Mouse (Mus musculus) hindbrain, postnatal 0 days (tissue): Measurements from ENCODE around the gene Med11. TPM values are rescaled to one million over a fixed set of nuclear protein-coding genes. Genes with fewer than 3 reads are reported as not detected.

Experiments used
- ATAC-seq: fragments of 200-750 bp; cut with Nextera tagmentation; 2 replicates; pipeline ENCODE4 v1.8.0; 2017; ENCODE audit warnings: mild to moderate bottlenecking, moderate TSS enrichment, moderate library complexity
- DNase-seq: peaks from one replicate; pipeline ENCODE4 v3.0.0-alpha.2; 2015; ENCODE audit warnings: low spot score
- H3K27ac ChIP-seq: fragments of 300-500 bp; sonication (generic); 2 replicates; pipeline ENCODE4 v1.5.1; 2014; ENCODE audit warnings: mild to moderate bottlenecking
- H3K27me3 ChIP-seq: fragments of 300-500 bp; sonication (generic); 2 replicates; pipeline ENCODE4 v1.6.1; 2014; ENCODE audit warnings: low read length, mixed read lengths; ENCODE audit not compliant: insufficient read depth
- H3K36me3 ChIP-seq: fragments of 300-500 bp; sonication (generic); 2 replicates; pipeline ENCODE4 v1.6.1; 2014; ENCODE audit warnings: low read length, mixed read lengths; ENCODE audit not compliant: insufficient read depth
- H3K4me1 ChIP-seq: fragments of 300-500 bp; sonication (generic); 2 replicates; pipeline ENCODE4 v1.6.1; 2014; ENCODE audit warnings: antibody characterized with exemption, low read length, mixed read lengths; ENCODE audit not compliant: insufficient read depth
- H3K4me2 ChIP-seq: fragments of 300-500 bp; sonication (generic); 2 replicates; pipeline ENCODE4 v1.6.1; 2014; ENCODE audit warnings: low read depth, mild to moderate bottlenecking, low read length, moderate library complexity, mixed read lengths
- H3K4me3 ChIP-seq: fragments of 300-500 bp; sonication (generic); 2 replicates; pipeline ENCODE4 v1.5.1; 2014; ENCODE audit warnings: low read length
- H3K9ac ChIP-seq: fragments of 300-500 bp; sonication (generic); replicated peaks from 2 replicates; pipeline ENCODE4 v1.6.1; 2014; ENCODE audit warnings: mild to moderate bottlenecking, low read length, moderate library complexity, mixed read lengths
- H3K9me3 ChIP-seq: fragments of 300-500 bp; sonication (generic); 2 replicates; pipeline ENCODE4 v1.6.1; 2016; ENCODE audit warnings: low read length, mixed read lengths
- CTCF ChIP-seq: IDR thresholded peaks from 2 replicates; pipeline ENCODE4 v1.5.1; 2016; ENCODE audit warnings: antibody characterized with exemption, control low read depth, low read depth
- WGBS: fragments of 180-500 bp; shearing (Covaris S2); extraction: QIAGEN DNeasy Blood & Tissue Kit; methylation state at CpG from one replicate; pipeline ENCODE4 v1.1.7; 2014; 5-methylcytosine and 5-hydroxymethylcytosine counted together
- polyA plus RNA-seq: library from polyadenylated mRNA; unstranded; fragments of >200 nt; fragmentation: Nextera tagmentation; extraction: Ambion mirVana; gene quantifications from 2 replicates; pipeline ENCODE4 v1.2.1, GENCODE M21; 2015
- total RNA-seq: library from RNA; depleted of rRNA; stranded (reverse); fragments of >200 nt; gene quantifications from 2 replicates; pipeline ENCODE4 v1.2.3, GENCODE M21; 2014; rRNA removed

Gene Med11
- total RNA-seq = 22.9 and 23.7 TPM in 2 replicates
- polyA plus RNA-seq = 29.3 and 30.5 TPM in 2 replicates

- Histone ChIP-seq H3K27me3 (no peaks in the 10 kb centered on the region), H3K4me3 (peak within 1 kb of the TSS; percentile 58), H3K4me2 (peak within 1 kb of the TSS; percentile 70), H3K27ac (peak within 1 kb of the TSS; percentile 89), H3K9ac (peak within 1 kb of the TSS; percentile 53), H3K9me3 (no peaks in the 10 kb centered on the region), H3K36me3 (no peaks in the 10 kb centered on the region), H3K4me1 (peaks cover 4% of the 10 kb centered on the region; the same call in 1 of the 2 replicates)
- peak; percentile 93 for TF ChIP-seq CTCF
- DNase-seq = peak; percentile 96
- under 1% methylated on average over 46 of the region's 46 CpGs for WGBS
- peak; percentile 99 for ATAC-seq
Observed at GRCm38 (mm10) chr11:70451797-70452498, at the start of gene Med11. Gene Med11 (plus strand): TSS chr11:70451919.

- no peak overlapping the region for H3K9ac ChIP-seq
- H3K9me3 ChIP-seq = no peaks in the 10 kb centered on the region
- no peak overlapping the region for H3K27ac ChIP-seq
- 0 out of 2 replicates have a peak, but pooled peaks cover under 1% of the 10 kb centered on the region for H3K4me1 ChIP-seq
- no peak for TF ChIP-seq CTCF
- ATAC-seq (no peak), DNase-seq (no peak)
- no peak overlapping the region for H3K4me3 ChIP-seq
- no peaks in the 10 kb centered on the region for H3K27me3 ChIP-seq
- peaks cover 11% of the 10 kb centered on the region; the same call in 1 of the 2 replicates for H3K36me3 ChIP-seq
- no peak overlapping the region for H3K4me2 ChIP-seq
- whole genome bisulfite sequencing = 76% methylated on average over 2 of the region's 2 CpGs
Observed at GRCm38 (mm10) chr11:70403598-70403997, 48.1 kb upstream of the Med11 start.

- peak; percentile 98 for DNase-seq
- WGBS = under 1% methylated on average over 59 of the region's 59 CpGs
Observed at GRCm38 (mm10) chr11:70409594-70410296, 42.0 kb upstream of the Med11 start, which contains the start of gene Pelp1. Gene Pelp1 (minus strand): TSS chr11:70410031.

GRCm38 (mm10) chr11:70410297-70410643 lies 41.4 kb upstream of the Med11 start:
- WGBS = 62% methylated on average over 6 of the region's 6 CpGs
- Histone ChIP-seq H3K27ac (peak overlapping the region; percentile 79; the same call in 1 of the 2 replicates), H3K4me1 (peaks cover 8% of the 10 kb centered on the region; the same call in 1 of the 2 replicates), H3K36me3 (no peaks in the 10 kb centered on the region), H3K4me2 (peak overlapping the region; percentile 94), H3K27me3 (no peaks in the 10 kb centered on the region), H3K9me3 (no peaks in the 10 kb centered on the region), H3K4me3 (peak overlapping the region; percentile 97), H3K9ac (peak overlapping the region; percentile 94; the same call in 1 of the 2 replicates)
- DNase-seq = no peak
- no peak for ATAC-seq
- TF ChIP-seq CTCF = no peak

More at GRCm38 (mm10) chr11:70409594-70410296, 42.0 kb upstream of the Med11 start, which contains the start of gene Pelp1:
- TF ChIP-seq CTCF = peak; percentile 8; the same call in 1 of the 2 replicates
- H3K4me3 ChIP-seq = peak within 1 kb of the TSS; percentile 97
- H3K4me2 ChIP-seq = peak within 1 kb of the TSS; percentile 94
- H3K27ac ChIP-seq = peak within 1 kb of the TSS; percentile 79
- H3K9ac ChIP-seq = peak within 1 kb of the TSS; percentile 94
- no peaks in the 10 kb centered on the region for H3K36me3 ChIP-seq
- H3K9me3 ChIP-seq = no peaks in the 10 kb centered on the region
- peaks cover 8% of the 10 kb centered on the region; the same call in 1 of the 2 replicates for H3K4me1 ChIP-seq
- H3K27me3 ChIP-seq = no peaks in the 10 kb centered on the region
- ATAC-seq = peak; percentile 97

- no peaks in the 10 kb centered on the region for H3K36me3 ChIP-seq
- ATAC-seq (no peak), DNase-seq (no peak)
- H3K4me3 ChIP-seq = no peak overlapping the region
- no peaks in the 10 kb centered on the region for H3K27me3 ChIP-seq
- TF ChIP-seq CTCF = no peak
- WGBS = 76% methylated on average over 5 of the region's 5 CpGs
- no peak overlapping the region for H3K4me2 ChIP-seq
- no peak overlapping the region for H3K27ac ChIP-seq
- peaks cover 8% of the 10 kb centered on the region; the same call in 1 of the 2 replicates for H3K4me1 ChIP-seq
- H3K9me3 ChIP-seq = no peaks in the 10 kb centered on the region
- no peak overlapping the region for H3K9ac ChIP-seq
Observed at GRCm38 (mm10) chr11:70412591-70412990, 39.1 kb upstream of the Med11 start.

- DNase-seq (peak; percentile 83), ATAC-seq (no peak)
- Histone ChIP-seq H3K4me2 (no peak overlapping the region), H3K36me3 (no peaks in the 10 kb centered on the region), H3K27ac (no peak overlapping the region), H3K27me3 (no peaks in the 10 kb centered on the region), H3K4me3 (no peak overlapping the region), H3K9me3 (no peaks in the 10 kb centered on the region), H3K4me1 (peaks cover 3% of the 10 kb centered on the region; the same call in 1 of the 2 replicates), H3K9ac (no peak overlapping the region)
- 3% methylated on average over 3 of the region's 3 CpGs for WGBS
- peak; percentile 94 for TF ChIP-seq CTCF
Observed at GRCm38 (mm10) chr11:70413961-70414360, 37.8 kb upstream of the Med11 start.
